Mouse (Mus musculus) neural tube, embryonic 15.5 days (tissue): ENCODE results near the gene Lrrc23. TPM values are rescaled to one million over a fixed set of nuclear protein-coding genes. Genes with fewer than 3 reads are reported as not detected.

Experiments
- ATAC-seq: fragments of 200-750 bp; cut with Nextera tagmentation; 2 replicates; pipeline ENCODE4 v1.8.0; 2017; ENCODE audit warnings: mild to moderate bottlenecking, moderate TSS enrichment, moderate library complexity; ENCODE audit not compliant: low FRiP score
- H3K27ac ChIP-seq: fragments of 300-500 bp; sonication (generic); replicated peaks from 2 replicates; pipeline ENCODE4 v1.5.1; 2015; ENCODE audit warnings: mild to moderate bottlenecking, inconsistent platforms
- H3K27me3 ChIP-seq: fragments of 300-500 bp; sonication (generic); replicated peaks from 2 replicates; pipeline ENCODE4 v1.6.1; 2015; ENCODE audit warnings: inconsistent platforms
- H3K36me3 ChIP-seq: fragments of 300-500 bp; sonication (generic); 2 replicates; pipeline ENCODE4 v1.6.1; 2015; ENCODE audit warnings: inconsistent platforms
- H3K4me1 ChIP-seq: fragments of 300-500 bp; sonication (generic); 2 replicates; pipeline ENCODE4 v1.6.1; 2015; ENCODE audit warnings: inconsistent platforms
- H3K4me2 ChIP-seq: fragments of 300-500 bp; sonication (generic); 2 replicates; pipeline ENCODE4 v1.6.1; 2015; ENCODE audit warnings: inconsistent platforms, mild to moderate bottlenecking, moderate library complexity
- H3K4me3 ChIP-seq: fragments of 300-500 bp; sonication (generic); replicated peaks from 2 replicates; pipeline ENCODE4 v1.5.1; 2015; ENCODE audit warnings: mild to moderate bottlenecking, inconsistent platforms
- H3K9ac ChIP-seq: fragments of 300-500 bp; sonication (generic); replicated peaks from 2 replicates; pipeline ENCODE4 v1.6.1; 2015; ENCODE audit warnings: mild to moderate bottlenecking, inconsistent platforms
- H3K9me3 ChIP-seq: fragments of 300-500 bp; sonication (generic); replicated peaks from 2 replicates; pipeline ENCODE4 v1.6.1; 2016; ENCODE audit warnings: inconsistent platforms
- WGBS: fragments of 180-500 bp; shearing (Covaris S2); methylation state at CpG from one replicate; pipeline ENCODE4 v1.1.7; 2015; ENCODE audit warnings: mixed read lengths; 5-methylcytosine and 5-hydroxymethylcytosine counted together
- polyA plus RNA-seq: library from polyadenylated mRNA; unstranded; fragments of >200 nt; fragmentation: Nextera tagmentation; extraction: Ambion mirVana; gene quantifications from 2 replicates; pipeline ENCODE4 v1.2.1, GENCODE M21; 2015

Gene Lrrc23
- polyA plus RNA-seq, 1 experiment from 2014 or later, result 1.7 TPM

DNA sequence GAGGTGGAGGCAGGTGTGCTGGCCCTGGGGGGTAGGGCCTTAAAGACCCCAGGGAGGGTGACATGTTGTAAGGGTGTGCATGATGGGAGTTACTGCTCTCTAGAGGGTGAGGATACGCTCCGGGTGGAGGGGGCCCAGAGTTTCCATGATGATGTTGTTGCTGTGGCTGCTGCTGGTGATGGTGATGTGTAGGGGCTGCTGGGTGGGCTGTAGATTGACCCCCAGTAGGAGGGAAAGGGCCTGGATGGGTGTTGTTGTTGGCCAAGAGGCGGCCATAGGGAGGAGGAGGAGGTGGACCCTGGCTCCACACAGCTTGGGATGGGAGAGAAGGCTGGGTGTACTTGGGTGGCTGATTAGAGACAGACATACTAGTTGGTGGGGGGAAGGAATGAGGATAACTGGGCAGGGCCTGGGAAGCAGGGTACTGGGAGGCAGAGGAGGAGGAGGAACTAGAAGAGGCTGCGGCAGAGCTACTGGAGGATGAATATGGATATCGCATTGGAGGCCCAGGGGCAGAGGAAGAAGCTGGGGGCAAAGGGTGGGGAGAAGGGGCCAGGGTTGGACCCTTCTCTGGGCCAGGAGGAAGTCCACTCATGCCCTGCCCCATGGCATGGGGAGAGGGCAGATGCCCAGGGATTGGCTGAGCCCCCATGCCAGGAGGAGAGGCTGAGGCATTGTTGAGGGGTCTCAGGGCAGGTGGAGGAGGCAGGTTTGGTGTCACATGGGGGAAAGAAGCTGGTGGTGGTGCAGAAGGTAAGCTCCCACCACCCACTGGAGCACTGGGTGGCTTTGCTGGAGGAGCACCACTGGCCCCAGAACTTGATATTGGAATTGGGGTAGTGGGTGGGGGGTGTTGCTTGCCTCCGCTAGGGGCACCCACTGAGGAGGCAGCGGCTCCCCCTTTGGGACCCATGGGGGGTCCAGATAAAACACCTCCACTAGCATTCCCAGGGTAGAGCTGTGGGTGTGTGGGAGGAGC, 32.6 kb downstream of the Lrrc23 start:
- Histone ChIP-seq H3K4me1 (peaks cover 46% of the 10 kb centered on the region), H3K36me3 (peaks cover 62% of the 10 kb centered on the region), H3K27ac (peak overlapping the region; percentile 87), H3K4me2 (peak overlapping the region; percentile 81), H3K4me3 (no peak overlapping the region), H3K9me3 (no peaks in the 10 kb centered on the region), H3K27me3 (no peaks in the 10 kb centered on the region), H3K9ac (0 out of 2 replicates have a peak overlapping the region, but pooled peaks have one; percentile 10)
- 82% methylated on average over 7 of the region's 7 CpGs for WGBS
- no peak for ATAC-seq

DNA sequence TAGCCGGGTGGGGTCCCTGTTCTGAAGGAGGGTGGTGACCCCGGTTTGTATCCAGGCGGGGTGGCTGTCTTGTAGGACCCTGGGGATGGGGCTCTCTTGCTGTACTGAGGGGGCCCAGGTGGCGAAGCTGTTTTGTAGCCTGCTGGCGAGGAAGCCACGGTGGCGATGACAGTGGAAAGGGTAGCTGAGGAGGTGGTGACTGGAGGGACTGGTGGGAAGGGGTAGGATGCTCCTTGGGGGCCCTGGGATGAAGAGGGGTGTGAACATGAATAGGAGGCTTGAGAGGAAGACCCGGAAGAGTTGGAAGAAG, 33.3 kb downstream of the Lrrc23 start:
- WGBS, result 10% methylated on average over 8 of the region's 8 CpGs
- Histone ChIP-seq H3K4me2 (peak overlapping the region; percentile 81), H3K4me1 (peaks cover 48% of the 10 kb centered on the region), H3K4me3 (peak overlapping the region; percentile 44), H3K27ac (peak overlapping the region; percentile 87), H3K27me3 (no peaks in the 10 kb centered on the region), H3K9ac (peak overlapping the region; percentile 57), H3K36me3 (peaks cover 62% of the 10 kb centered on the region), H3K9me3 (no peaks in the 10 kb centered on the region)
- ATAC-seq, result no peak; the same call in 1 of the 2 replicates

DNA sequence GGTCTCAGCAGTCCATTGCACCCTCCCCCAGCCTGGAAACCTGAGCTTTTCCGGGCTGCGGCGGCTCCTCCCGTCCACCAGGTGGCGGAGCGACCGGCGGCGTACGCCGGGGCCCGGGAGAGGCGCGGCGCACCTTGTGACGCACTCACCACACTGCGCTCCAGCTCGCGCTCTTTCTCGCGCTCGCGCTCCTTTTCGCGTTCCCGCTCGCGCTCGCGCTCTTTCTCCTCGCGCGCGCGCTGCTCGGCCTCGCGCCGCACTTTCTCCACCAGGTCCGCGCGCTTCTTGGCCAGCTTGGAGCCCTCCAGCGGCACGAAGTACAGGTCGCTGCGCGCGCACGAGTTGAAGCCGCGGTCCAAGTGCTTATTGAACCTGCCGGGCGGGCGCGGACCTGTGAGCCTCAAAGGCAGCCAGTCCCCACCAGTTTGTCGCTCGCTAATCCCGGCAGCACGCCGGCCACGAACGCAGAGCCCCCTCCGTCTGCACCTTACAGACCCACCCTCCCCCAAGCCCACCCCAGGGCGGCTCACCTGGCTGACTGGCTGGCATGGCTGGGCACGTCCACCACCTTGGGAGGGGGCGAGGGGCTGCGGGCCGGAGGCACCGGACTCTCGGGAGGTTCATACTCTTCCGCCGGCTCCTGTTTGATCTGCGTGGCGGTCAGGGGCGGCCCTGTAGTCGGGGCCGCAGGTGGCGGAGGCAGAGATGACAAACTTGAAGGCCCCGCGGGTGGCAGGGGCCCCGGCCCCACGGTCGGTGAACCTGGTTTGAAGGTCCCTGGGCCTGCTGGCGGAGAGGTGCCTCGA, 33.8 kb downstream of the Lrrc23 start:
- under 1% methylated on average over 84 of the region's 85 CpGs for WGBS
- H3K27ac ChIP-seq, result peak overlapping the region; percentile 87
- no peaks in the 10 kb centered on the region for H3K27me3 ChIP-seq
- H3K9ac ChIP-seq, result peak overlapping the region; percentile 57
- peak overlapping the region; percentile 81 for H3K4me2 ChIP-seq
- peaks cover 62% of the 10 kb centered on the region for H3K36me3 ChIP-seq
- no peaks in the 10 kb centered on the region for H3K9me3 ChIP-seq
- H3K4me3 ChIP-seq, result peak overlapping the region; percentile 44
- H3K4me1 ChIP-seq, result peaks cover 47% of the 10 kb centered on the region
- ATAC-seq, result peak; percentile 82

DNA sequence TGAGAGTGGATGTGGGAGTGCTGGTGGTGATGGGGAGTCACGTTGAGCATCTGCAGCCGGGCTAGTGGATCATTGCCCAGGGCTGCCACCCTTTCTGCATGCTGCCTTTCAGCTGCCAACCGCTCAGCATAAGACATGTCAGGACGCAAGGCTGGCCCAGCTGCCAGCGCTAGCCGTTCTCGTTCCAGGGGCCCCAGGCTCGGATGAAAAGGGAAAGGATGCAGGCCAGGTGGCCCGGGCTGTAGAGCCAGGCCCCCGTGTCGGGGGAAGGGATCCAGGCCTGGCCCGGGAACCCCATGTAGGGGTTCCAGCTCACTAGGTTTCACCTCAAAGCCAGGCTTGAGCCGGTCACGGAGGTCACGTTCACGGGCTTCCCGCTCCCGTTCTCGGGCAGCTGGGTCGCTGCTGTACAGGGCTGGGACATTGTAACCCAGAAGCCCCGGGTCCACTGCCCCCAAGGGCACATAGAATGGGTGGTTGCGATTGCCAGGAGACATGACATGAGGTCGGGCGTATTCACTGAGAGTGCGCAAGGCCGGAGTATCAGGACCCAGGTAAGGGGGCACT, 34.7 kb downstream of the Lrrc23 start:
- no peaks in the 10 kb centered on the region for H3K9me3 ChIP-seq
- ATAC-seq, result peak; percentile 1
- peak overlapping the region; percentile 44 for H3K4me3 ChIP-seq
- peaks cover 45% of the 10 kb centered on the region for H3K4me1 ChIP-seq
- no peaks in the 10 kb centered on the region for H3K27me3 ChIP-seq
- WGBS, result 73% methylated on average over 26 of the region's 26 CpGs
- H3K27ac ChIP-seq, result peak overlapping the region; percentile 87
- H3K9ac ChIP-seq, result peak overlapping the region; percentile 42; the same call in 1 of the 2 replicates
- H3K4me2 ChIP-seq, result peak overlapping the region; percentile 81
- peaks cover 61% of the 10 kb centered on the region for H3K36me3 ChIP-seq

DNA sequence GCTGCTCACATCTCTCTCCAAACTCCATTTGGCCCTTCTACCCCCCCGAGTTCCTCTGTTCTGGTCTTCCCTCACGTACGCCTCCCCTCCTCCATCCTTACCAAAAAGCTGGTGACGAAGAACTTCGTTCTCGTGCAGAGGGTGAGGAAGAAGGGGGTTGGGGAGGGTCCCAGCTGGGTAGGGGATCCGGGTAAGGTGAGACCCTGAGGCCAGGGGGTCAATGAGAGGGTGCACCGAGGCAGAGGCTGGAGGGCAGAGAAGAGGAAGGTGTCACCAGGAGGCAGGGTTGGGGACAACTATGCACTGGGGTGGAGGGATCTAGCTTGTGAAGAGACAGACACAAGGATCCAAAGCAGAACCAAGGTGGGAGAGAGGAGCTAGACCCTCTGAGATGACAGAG, 35.9 kb downstream of the Lrrc23 start:
- peaks cover 49% of the 10 kb centered on the region for H3K36me3 ChIP-seq
- peaks cover 57% of the 10 kb centered on the region for H3K4me1 ChIP-seq
- 88% methylated on average over 8 of the region's 8 CpGs for WGBS
- no peak for ATAC-seq
- H3K9ac ChIP-seq, result no peak overlapping the region
- no peak overlapping the region for H3K4me2 ChIP-seq
- no peaks in the 10 kb centered on the region for H3K9me3 ChIP-seq
- no peaks in the 10 kb centered on the region for H3K27me3 ChIP-seq
- H3K27ac ChIP-seq, result no peak overlapping the region
- H3K4me3 ChIP-seq, result no peak overlapping the region

DNA sequence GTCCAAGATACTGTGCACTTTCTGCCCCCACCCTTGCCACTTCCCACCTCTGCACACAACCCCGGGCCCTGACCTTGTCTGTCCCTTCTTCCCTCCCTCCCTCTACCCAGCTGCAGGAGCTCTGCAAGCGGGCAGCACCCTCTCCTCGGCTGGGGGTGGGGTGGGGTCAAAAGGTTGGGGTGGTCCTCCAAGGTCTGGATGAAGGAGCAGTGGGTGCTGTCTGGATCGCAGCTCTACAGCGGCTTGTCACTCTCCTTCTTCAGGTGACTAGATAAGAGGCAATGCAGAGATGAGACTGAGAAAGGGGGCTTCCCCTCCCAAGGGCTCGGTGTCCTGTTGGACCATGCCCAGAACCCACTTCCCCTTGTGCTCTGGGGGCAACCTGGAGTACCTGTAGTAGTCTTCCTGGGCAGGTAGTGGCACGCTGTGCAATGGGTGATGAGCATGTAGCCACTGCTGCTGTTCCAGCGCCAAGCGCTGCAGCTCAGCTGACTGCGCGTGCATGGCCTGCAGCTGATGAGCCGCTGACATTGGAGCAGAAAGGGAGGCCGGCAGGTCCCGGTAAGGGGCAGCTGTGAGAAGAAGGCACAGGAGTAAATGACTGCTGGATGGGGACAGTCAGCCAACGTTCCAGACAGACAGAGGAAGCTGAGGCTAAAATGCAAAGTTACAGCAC, 36.5 kb downstream of the Lrrc23 start:
- peaks cover 59% of the 10 kb centered on the region for H3K4me1 ChIP-seq
- no peak for ATAC-seq
- H3K27ac ChIP-seq, result peak overlapping the region; percentile 10; the same call in 1 of the 2 replicates
- WGBS, result 91% methylated on average over 15 of the region's 15 CpGs
- no peak overlapping the region for H3K4me3 ChIP-seq
- peaks cover 42% of the 10 kb centered on the region for H3K36me3 ChIP-seq
- no peak overlapping the region for H3K4me2 ChIP-seq
- no peak overlapping the region for H3K9ac ChIP-seq
- H3K27me3 ChIP-seq, result no peaks in the 10 kb centered on the region
- no peaks in the 10 kb centered on the region for H3K9me3 ChIP-seq

DNA sequence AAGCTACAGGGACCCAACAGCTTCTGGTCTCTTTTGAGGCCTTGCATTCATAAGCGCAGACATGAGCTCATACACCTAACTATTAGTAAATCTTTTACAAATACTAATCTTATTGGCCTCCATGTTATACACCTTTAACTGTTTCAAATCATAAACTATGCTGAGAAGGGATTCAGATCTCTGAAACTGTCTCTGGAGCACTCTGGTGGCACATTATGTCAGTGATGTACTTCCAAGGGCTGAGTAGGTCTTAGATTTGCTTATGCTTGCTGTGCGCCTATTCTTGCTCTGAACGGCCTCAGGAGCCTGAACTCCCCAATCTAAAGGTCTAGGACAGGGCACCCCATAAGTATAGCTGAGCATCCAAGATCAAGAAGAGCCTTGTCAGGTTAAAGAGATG, 37.7 kb downstream of the Lrrc23 start:
- H3K4me2 ChIP-seq, result peak overlapping the region; percentile 84
- H3K4me3 ChIP-seq, result peak overlapping the region; percentile 65
- peak overlapping the region; percentile 95 for H3K9ac ChIP-seq
- 66% methylated on average over 3 of the region's 3 CpGs for WGBS
- H3K27me3 ChIP-seq, result no peaks in the 10 kb centered on the region
- H3K27ac ChIP-seq, result peak overlapping the region; percentile 99
- no peak for ATAC-seq
- peaks cover 31% of the 10 kb centered on the region for H3K36me3 ChIP-seq
- H3K4me1 ChIP-seq, result peaks cover 56% of the 10 kb centered on the region
- no peaks in the 10 kb centered on the region for H3K9me3 ChIP-seq

DNA sequence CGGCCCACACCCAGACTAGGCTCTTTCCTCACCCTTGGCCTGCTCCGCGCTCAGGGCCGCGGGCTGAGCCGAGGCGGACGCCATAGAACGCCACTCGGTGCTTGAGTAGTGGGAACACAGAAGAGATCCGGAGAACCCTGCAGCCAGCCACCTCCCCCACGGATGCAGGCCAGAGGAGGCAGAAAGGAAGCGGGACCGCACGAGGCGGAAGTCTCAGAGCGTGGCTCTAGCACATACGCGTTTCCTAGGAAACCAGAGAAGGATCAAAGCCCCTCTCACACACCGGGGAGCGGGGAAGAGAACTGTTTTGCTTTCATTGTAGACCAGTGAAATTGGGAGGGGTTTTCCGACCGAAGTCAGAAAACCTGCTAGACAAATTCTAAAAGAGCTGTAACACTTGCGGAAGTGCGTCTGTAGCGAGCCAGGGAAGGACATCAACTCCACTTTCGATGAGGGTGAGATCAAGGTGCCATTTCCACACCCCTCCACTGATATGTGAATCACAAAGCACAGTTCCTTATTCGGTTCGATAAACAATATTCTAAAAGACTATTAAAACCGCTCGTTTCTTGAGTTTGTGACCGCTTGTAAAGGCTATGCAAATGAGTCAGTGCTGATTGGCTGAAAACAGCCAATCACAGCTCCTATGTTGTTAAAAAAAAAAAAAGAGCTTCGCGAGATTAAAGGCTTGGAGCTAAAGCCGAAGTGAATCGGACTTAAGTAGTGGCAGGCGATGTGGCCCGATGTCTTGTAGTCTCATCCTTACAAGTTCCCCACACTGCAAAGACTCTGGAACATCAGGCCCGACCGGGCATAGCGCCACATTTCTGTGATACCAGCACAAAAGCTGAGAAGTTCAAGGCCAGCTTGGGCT, 38.4 kb downstream of the Lrrc23 start, which contains the start of gene Grcc10:
Gene Grcc10 (minus strand): TSS at position 487 of the 874 bp plus-strand sequence.
- WGBS, result under 1% methylated on average over 41 of the region's 41 CpGs
- H3K36me3 ChIP-seq, result peaks cover 28% of the 10 kb centered on the region
- peak within 1 kb of the TSS; percentile 84 for H3K4me2 ChIP-seq
- H3K9ac ChIP-seq, result peak within 1 kb of the TSS; percentile 95
- H3K27ac ChIP-seq, result peak within 1 kb of the TSS; percentile 99
- no peaks in the 10 kb centered on the region for H3K27me3 ChIP-seq
- no peaks in the 10 kb centered on the region for H3K9me3 ChIP-seq
- H3K4me1 ChIP-seq, result peaks cover 49% of the 10 kb centered on the region
- peak within 1 kb of the TSS; percentile 65 for H3K4me3 ChIP-seq
- ATAC-seq, result peak; percentile 84

DNA sequence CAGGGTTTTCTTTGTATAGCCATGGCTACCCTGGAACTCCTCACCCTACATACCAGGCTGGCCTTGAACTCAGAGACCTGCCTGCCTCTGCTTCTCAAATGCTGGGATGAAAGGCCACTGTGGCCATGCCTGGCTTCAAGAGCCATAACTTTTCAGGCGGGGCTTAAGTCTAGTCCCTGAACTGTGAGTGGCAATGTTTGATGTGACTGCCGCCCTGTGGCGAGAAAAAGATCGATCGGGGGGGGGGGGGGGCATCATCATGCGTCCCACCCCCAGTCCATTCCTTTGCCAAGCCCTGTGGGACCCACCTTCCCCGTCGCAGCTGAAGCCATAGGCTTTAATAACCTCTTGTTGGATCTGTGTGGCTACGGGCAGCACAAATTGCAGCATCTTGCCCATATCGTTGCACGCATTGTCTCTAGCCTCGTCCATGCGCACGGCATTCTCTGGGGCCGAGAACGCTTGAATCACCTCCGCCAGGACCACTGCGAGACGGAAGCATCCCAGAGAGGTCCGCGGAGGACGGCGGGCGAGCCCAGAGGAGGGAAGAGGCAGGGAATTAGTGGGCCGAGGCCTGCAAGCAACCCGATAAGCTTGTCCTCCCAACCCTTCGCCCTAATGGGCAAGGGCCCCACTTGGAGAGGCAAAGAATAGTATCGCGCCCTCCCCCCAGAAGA, 39.2 kb downstream of the Lrrc23 start:
- peak overlapping the region; percentile 65 for H3K4me3 ChIP-seq
- 0% methylated on average over 29 of the region's 29 CpGs for WGBS
- peaks cover 28% of the 10 kb centered on the region for H3K36me3 ChIP-seq
- peak; percentile 22 for ATAC-seq
- H3K9ac ChIP-seq, result peak overlapping the region; percentile 95
- H3K4me2 ChIP-seq, result peak overlapping the region; percentile 84
- H3K27me3 ChIP-seq, result no peaks in the 10 kb centered on the region
- peak overlapping the region; percentile 99 for H3K27ac ChIP-seq
- H3K9me3 ChIP-seq, result no peaks in the 10 kb centered on the region
- H3K4me1 ChIP-seq, result peaks cover 43% of the 10 kb centered on the region

DNA sequence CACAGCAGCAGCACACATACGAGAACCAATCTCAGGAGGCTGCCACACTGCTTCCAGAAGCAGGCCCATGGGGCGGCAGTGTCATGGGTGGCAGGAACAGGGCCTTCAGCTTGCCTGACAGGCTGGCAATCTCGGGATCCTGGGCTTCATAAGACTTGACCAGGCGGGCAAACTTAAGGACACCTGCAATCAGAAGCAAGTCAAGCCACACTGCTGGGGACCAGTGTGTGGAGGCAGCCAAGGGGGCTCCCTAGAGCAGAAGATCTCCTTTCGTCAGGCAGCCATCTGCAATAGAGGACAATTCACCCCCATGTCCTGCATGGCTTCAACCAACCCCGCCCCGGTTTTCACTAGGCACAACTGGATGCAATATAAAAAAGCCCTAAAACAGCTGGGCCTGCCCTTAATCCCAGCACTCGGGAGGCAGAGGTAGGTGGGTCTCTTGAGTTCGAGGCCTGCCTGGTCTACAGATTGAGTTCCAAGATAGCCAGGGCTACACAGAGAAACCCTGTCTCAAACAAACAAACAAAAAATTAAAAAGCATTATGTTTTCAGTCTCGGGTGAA, 40.2 kb downstream of the Lrrc23 start:
- Histone ChIP-seq H3K4me1 (peaks cover 33% of the 10 kb centered on the region), H3K4me2 (peak overlapping the region; percentile 84), H3K36me3 (peaks cover 19% of the 10 kb centered on the region), H3K27me3 (no peaks in the 10 kb centered on the region), H3K27ac (peak overlapping the region; percentile 99; the same call in 1 of the 2 replicates), H3K4me3 (no peak overlapping the region), H3K9me3 (no peaks in the 10 kb centered on the region), H3K9ac (peak overlapping the region; percentile 95)
- 81% methylated on average over 10 of the region's 10 CpGs for WGBS
- ATAC-seq, result no peak
